Mouse (Mus musculus): ENCODE data around the gene Scml4. TPM values are rescaled to one million over a fixed set of nuclear protein-coding genes. Genes with fewer than 3 reads are reported as not detected.

The Scml4 gene
- total and polyA plus RNA-seq, 3 experiments, result 0.84 to 1.3 (median 1.3) TPM

- intact Hi-C loops (cut with DNase I), result no loop called here
- Histone ChIP-seq H3K4me1 (ENCODE audit: control insufficient read depth, insufficient read depth, low read length) (no peaks in the 10 kb centered on the region), H3K36me3 (ENCODE audit: control insufficient read depth, insufficient read depth, low read length) (no peaks in the 10 kb centered on the region), H3K27me3 (ENCODE audit: control insufficient read depth, insufficient read depth, low read length) (0 out of 2 replicates have a peak, but pooled peaks cover 1% of the 10 kb centered on the region), H3K27ac (no peak overlapping the region), H3K4me3 (no peak overlapping the region), H3K9ac (ENCODE audit: low read depth, low read length) (no peak overlapping the region), H3K79me2 (replicated peaks; ENCODE audit: control insufficient read depth, insufficient read depth, low read length) (no peaks in the 10 kb centered on the region)
- TF ChIP-seq EP300 (IDR thresholded peaks at IDR 0.05; ENCODE audit: insufficient read depth, low read depth, low read length), result no peak
- DNase-seq, result no peak
- 73% methylated on average over 7 of the region's 7 CpGs for WGBS
Observed at GRCm38 (mm10) chr10:42980999-42981757, 121.0 kb downstream of the Scml4 start.

GRCm38 (mm10) chr10:42984886-42985285 lies 124.7 kb downstream of the Scml4 start:
- no peaks in the 10 kb centered on the region for H3K36me3 ChIP-seq (ENCODE audit: control insufficient read depth, insufficient read depth, low read length)
- H3K27me3 ChIP-seq (ENCODE audit: control insufficient read depth, insufficient read depth, low read length), result no peaks in the 10 kb centered on the region
- intact Hi-C loops (cut with DNase I), result loop anchor here (5.0 kb wide), 2 partner anchors 143 to 288 kb away; no protein-coding TSS in a partner anchor
- H3K27ac ChIP-seq, result no peak overlapping the region
- no peak for DNase-seq
- H3K79me2 ChIP-seq (replicated peaks; ENCODE audit: control insufficient read depth, insufficient read depth, low read length), result no peaks in the 10 kb centered on the region
- H3K4me1 ChIP-seq (ENCODE audit: control insufficient read depth, insufficient read depth, low read length), result no peaks in the 10 kb centered on the region; the same call in 1 of the 2 replicates
- TF ChIP-seq POLR2A (IDR thresholded peaks at IDR 0.05; ENCODE audit: insufficient read depth, low read depth, low read length), result no peak
- no peak for TF ChIP-seq CTCF (IDR thresholded peaks at IDR 0.05)
- no peak for TF ChIP-seq EP300 (IDR thresholded peaks at IDR 0.05; ENCODE audit: insufficient read depth, low read depth, low read length)
- WGBS, result 70% methylated on average over 4 of the region's 4 CpGs
- no peak overlapping the region for H3K9ac ChIP-seq (ENCODE audit: low read depth, low read length)
- H3K4me3 ChIP-seq, result no peak overlapping the region

DNA sequence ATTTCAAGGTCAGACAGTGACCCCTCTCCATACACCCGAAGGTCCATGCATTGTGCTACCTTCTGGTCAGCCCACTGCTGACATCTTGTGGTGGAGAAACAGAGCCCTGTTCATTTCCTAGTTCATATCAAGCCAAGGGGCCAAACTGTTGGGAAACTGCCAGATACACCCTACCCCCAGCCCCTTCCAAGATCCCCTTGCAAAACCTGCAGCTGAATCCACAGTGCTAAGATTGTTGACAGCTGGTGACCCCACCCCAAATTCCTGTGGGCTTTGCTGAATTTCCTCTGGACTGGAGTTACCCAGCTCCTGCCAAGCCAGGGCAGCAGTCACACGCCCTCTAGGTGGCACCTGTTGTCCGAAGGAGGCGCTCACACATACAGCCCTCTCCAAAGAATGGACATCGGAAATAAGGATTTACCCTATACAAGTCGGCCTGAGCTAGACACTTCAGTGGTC lies 127.5 kb downstream of the Scml4 start:
- Histone ChIP-seq H3K4me3 (no peak overlapping the region), H3K9ac (ENCODE audit: low read depth, low read length) (no peak overlapping the region), H3K79me2 (replicated peaks; ENCODE audit: control insufficient read depth, insufficient read depth, low read length) (no peaks in the 10 kb centered on the region), H3K27ac (no peak overlapping the region), H3K36me3 (ENCODE audit: control insufficient read depth, insufficient read depth, low read length) (no peaks in the 10 kb centered on the region), H3K27me3 (ENCODE audit: control insufficient read depth, insufficient read depth, low read length) (no peaks in the 10 kb centered on the region), H3K4me1 (ENCODE audit: control insufficient read depth, insufficient read depth, low read length) (no peaks in the 10 kb centered on the region; the same call in 1 of the 2 replicates)
- TF ChIP-seq POLR2A (IDR thresholded peaks at IDR 0.05; ENCODE audit: insufficient read depth, low read depth, low read length) (no peak), CTCF (IDR thresholded peaks at IDR 0.05) (peak; percentile 76)
- intact Hi-C loops (cut with DNase I), result loop anchor here (5.0 kb wide), 2 partner anchors 145 to 290 kb away; no protein-coding TSS in a partner anchor
- 16% methylated on average over 6 of the region's 6 CpGs for WGBS
- DNase-seq, result peak; percentile 60 to 63

GRCm38 (mm10) chr10:42988627-42989026 lies 128.5 kb downstream of the Scml4 start:
- Histone ChIP-seq H3K27ac (no peak overlapping the region), H3K79me2 (replicated peaks; ENCODE audit: control insufficient read depth, insufficient read depth, low read length) (no peaks in the 10 kb centered on the region), H3K36me3 (ENCODE audit: control insufficient read depth, insufficient read depth, low read length) (no peaks in the 10 kb centered on the region), H3K27me3 (ENCODE audit: control insufficient read depth, insufficient read depth, low read length) (no peaks in the 10 kb centered on the region), H3K9ac (ENCODE audit: low read depth, low read length) (no peak overlapping the region), H3K4me1 (ENCODE audit: control insufficient read depth, insufficient read depth, low read length) (no peaks in the 10 kb centered on the region; the same call in 1 of the 2 replicates), H3K4me3 (no peak overlapping the region)
- intact Hi-C loops (cut with DNase I), result loop anchor here (5.0 kb wide), 2 partner anchors 146 to 291 kb away; no protein-coding TSS in a partner anchor
- TF ChIP-seq EP300 (IDR thresholded peaks at IDR 0.05; ENCODE audit: insufficient read depth, low read depth, low read length) (no peak), CTCF (IDR thresholded peaks at IDR 0.05) (no peak), POLR2A (IDR thresholded peaks at IDR 0.05; ENCODE audit: insufficient read depth, low read depth, low read length) (no peak)
- 64% methylated on average over 15 of the region's 15 CpGs for WGBS
- no peak for DNase-seq

DNA sequence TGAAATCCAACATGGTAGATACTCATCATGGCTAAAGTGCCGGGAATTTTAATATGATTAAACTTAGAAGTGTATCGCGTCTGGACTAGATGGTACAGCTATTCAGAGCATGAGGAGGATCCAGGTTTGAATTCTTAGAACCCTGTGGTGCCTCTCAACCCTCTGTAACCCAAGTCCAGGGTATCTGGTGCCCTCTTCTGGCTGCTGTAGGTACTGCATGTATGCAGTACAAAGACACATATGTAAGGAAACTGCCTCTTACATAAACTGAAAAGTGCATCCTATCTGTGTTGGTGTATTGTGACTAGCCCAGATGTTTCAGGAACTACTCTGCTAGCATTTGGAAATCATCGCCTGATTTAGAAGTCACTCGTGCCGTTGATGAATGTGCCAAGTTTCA lies 129.7 kb downstream of the Scml4 start:
- Histone ChIP-seq H3K79me2 (replicated peaks; ENCODE audit: control insufficient read depth, insufficient read depth, low read length) (no peaks in the 10 kb centered on the region), H3K27ac (no peak overlapping the region), H3K4me1 (ENCODE audit: control insufficient read depth, insufficient read depth, low read length) (no peaks in the 10 kb centered on the region; the same call in 1 of the 2 replicates), H3K27me3 (ENCODE audit: control insufficient read depth, insufficient read depth, low read length) (no peaks in the 10 kb centered on the region), H3K9ac (ENCODE audit: low read depth, low read length) (no peak overlapping the region), H3K36me3 (ENCODE audit: control insufficient read depth, insufficient read depth, low read length) (no peaks in the 10 kb centered on the region), H3K4me3 (no peak overlapping the region)
- intact Hi-C loops (cut with DNase I), result loop anchor here (5.0 kb wide), 3 partner anchors 33 to 293 kb away; no protein-coding TSS in a partner anchor
- TF ChIP-seq CTCF (IDR thresholded peaks at IDR 0.05) (0 out of 2 replicates have a peak, but pooled peaks have one; percentile 99), EP300 (IDR thresholded peaks at IDR 0.05; ENCODE audit: insufficient read depth, low read depth, low read length) (0 out of 2 replicates have a peak, but pooled peaks have one; percentile 18), POLR2A (IDR thresholded peaks at IDR 0.05; ENCODE audit: insufficient read depth, low read depth, low read length) (no peak)
- peak; percentile 41 to 71 for DNase-seq
- WGBS, result 33% methylated on average over 6 of the region's 6 CpGs

DNA sequence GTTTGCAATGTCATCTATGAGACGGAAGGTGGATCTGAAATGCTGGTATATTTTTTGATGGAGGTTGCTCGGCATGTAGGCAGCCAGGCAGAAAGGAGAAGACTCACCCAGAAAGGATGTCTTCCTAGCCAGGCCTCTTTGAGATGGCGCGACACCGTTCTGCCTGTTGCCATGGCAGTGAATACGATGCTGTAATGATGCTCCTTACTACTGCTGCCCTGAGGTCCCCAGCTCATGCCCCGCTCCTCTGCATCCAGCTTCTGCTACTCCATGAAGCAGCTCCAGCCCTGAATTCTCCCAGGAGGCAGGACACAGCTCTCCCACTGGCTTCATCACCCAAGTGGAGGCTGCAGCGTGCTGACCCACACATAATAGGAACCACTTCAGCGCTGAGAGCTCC lies 130.8 kb downstream of the Scml4 start:
- Histone ChIP-seq H3K4me1 (ENCODE audit: control insufficient read depth, insufficient read depth, low read length) (peaks cover 1% of the 10 kb centered on the region; the same call in 1 of the 2 replicates), H3K9ac (ENCODE audit: low read depth, low read length) (no peak overlapping the region), H3K79me2 (replicated peaks; ENCODE audit: control insufficient read depth, insufficient read depth, low read length) (no peaks in the 10 kb centered on the region), H3K27me3 (ENCODE audit: control insufficient read depth, insufficient read depth, low read length) (no peaks in the 10 kb centered on the region), H3K27ac (no peak overlapping the region), H3K4me3 (no peak overlapping the region), H3K36me3 (ENCODE audit: control insufficient read depth, insufficient read depth, low read length) (no peaks in the 10 kb centered on the region)
- TF ChIP-seq POLR2A (IDR thresholded peaks at IDR 0.05; ENCODE audit: insufficient read depth, low read depth, low read length) (no peak), CTCF (IDR thresholded peaks at IDR 0.05) (no peak), EP300 (IDR thresholded peaks at IDR 0.05; ENCODE audit: insufficient read depth, low read depth, low read length) (no peak)
- WGBS, result 84% methylated on average over 9 of the region's 9 CpGs
- intact Hi-C loops (cut with DNase I), result loop anchor here (5.0 kb wide), 1 partner anchor 34 kb away; no protein-coding TSS in a partner anchor
- no peak for DNase-seq
